Mouse (Mus musculus) forebrain, postnatal 0 days (tissue): Measurements from ENCODE around the gene Chic1. TPM values are rescaled to one million over a fixed set of nuclear protein-coding genes. Genes with fewer than 3 reads are reported as not detected.
A peak's percentile ranks its signal among the peaks of the same experiment; 100 is the strongest.

Experiments used
- ATAC-seq: fragments of 200-750 bp; cut with Nextera tagmentation; 2 replicates; pipeline ENCODE4 v1.8.0; 2017; ENCODE audit warnings: mild to moderate bottlenecking, moderate library complexity
- DNase-seq: peaks from one replicate; pipeline ENCODE4 v3.0.0-alpha.2; 2015
- H3K27ac ChIP-seq: fragments of 300-500 bp; sonication (generic); 2 replicates; pipeline ENCODE4 v1.5.1; 2014; ENCODE audit warnings: low read depth, mild to moderate bottlenecking, antibody characterized with exemption, low read length, moderate library complexity, mixed read lengths
- H3K27me3 ChIP-seq: fragments of 300-500 bp; sonication (generic); 2 replicates; pipeline ENCODE4 v1.6.1; 2014; ENCODE audit warnings: mild to moderate bottlenecking, low read length, mixed read lengths; ENCODE audit not compliant: insufficient read depth
- H3K36me3 ChIP-seq: fragments of 300-500 bp; sonication (generic); 2 replicates; pipeline ENCODE4 v1.6.1; 2014; ENCODE audit warnings: mild to moderate bottlenecking, moderate library complexity; ENCODE audit not compliant: insufficient read depth
- H3K4me1 ChIP-seq: fragments of 300-500 bp; sonication (generic); 2 replicates; pipeline ENCODE4 v1.6.1; 2014; ENCODE audit warnings: antibody characterized with exemption; ENCODE audit not compliant: insufficient read depth
- H3K4me2 ChIP-seq: fragments of 300-500 bp; sonication (generic); 2 replicates; pipeline ENCODE4 v1.6.1; 2014; ENCODE audit warnings: low read depth, mild to moderate bottlenecking, moderate library complexity
- H3K4me3 ChIP-seq: fragments of 300-500 bp; sonication (generic); 2 replicates; pipeline ENCODE4 v1.5.1; 2014; ENCODE audit warnings: low read depth, low read length, mixed read lengths
- H3K9ac ChIP-seq: fragments of 300-500 bp; sonication (generic); 2 replicates; pipeline ENCODE4 v1.6.1; 2014; ENCODE audit warnings: mild to moderate bottlenecking
- H3K9me3 ChIP-seq: fragments of 300-500 bp; sonication (generic); 2 replicates; pipeline ENCODE4 v1.6.1; 2016; ENCODE audit warnings: low read length
- CTCF ChIP-seq: sonication (generic); IDR thresholded peaks from 2 replicates; pipeline ENCODE4 v1.5.1; 2016; ENCODE audit warnings: antibody characterized with exemption, control low read depth, low read depth
- WGBS: fragments of 180-500 bp; shearing (Covaris S2); extraction: QIAGEN DNeasy Blood & Tissue Kit; methylation state at CpG from one replicate; pipeline ENCODE4 v1.1.7; 2014; 5-methylcytosine and 5-hydroxymethylcytosine counted together
- polyA plus RNA-seq: library from polyadenylated mRNA; unstranded; fragments of >200 nt; fragmentation: Nextera tagmentation; extraction: Ambion mirVana; gene quantifications from 2 replicates; pipeline ENCODE4 v1.2.1, GENCODE M21; 2015
- total RNA-seq: library from RNA; depleted of rRNA; stranded (reverse); fragments of >200 nt; gene quantifications from 2 replicates; pipeline ENCODE4 v1.2.3, GENCODE M21; 2014

Gene Chic1
- total and polyA plus RNA-seq, 2 experiments from 2014 or later: 3.4 to 13.5 TPM

GRCm38 (mm10) chrX:103371627-103372026 is 15.4 kb downstream of the Chic1 start:
- TF ChIP-seq CTCF: peak; percentile 52
- DNase-seq (peak; percentile 18), ATAC-seq (peak; percentile 27; the same call in 1 of the 2 replicates)
- Histone ChIP-seq H3K9ac (no peak overlapping the region), H3K9me3 (no peaks in the 10 kb centered on the region), H3K27ac (no peak overlapping the region), H3K4me1 (no peaks in the 10 kb centered on the region), H3K4me3 (no peak overlapping the region), H3K36me3 (no peaks in the 10 kb centered on the region), H3K27me3 (no peaks in the 10 kb centered on the region; the same call in 1 of the 2 replicates), H3K4me2 (no peak overlapping the region)
- 26% methylated on average over 2 of the region's 2 CpGs for whole genome bisulfite sequencing

- TF ChIP-seq CTCF: peak; percentile 57
- Histone ChIP-seq H3K27ac (no peak overlapping the region), H3K27me3 (no peaks in the 10 kb centered on the region; the same call in 1 of the 2 replicates), H3K4me3 (no peak overlapping the region), H3K9me3 (no peaks in the 10 kb centered on the region), H3K9ac (no peak overlapping the region), H3K36me3 (no peaks in the 10 kb centered on the region), H3K4me2 (no peak overlapping the region), H3K4me1 (no peaks in the 10 kb centered on the region)
- WGBS: 58% methylated on average over 5 of the region's 5 CpGs
- ATAC-seq (no peak), DNase-seq (no peak)
These were observed 18.0 kb downstream of the Chic1 start for GRCm38 (mm10) chrX:103374250-103374649.

GRCm38 (mm10) chrX:103384528-103384927 is 28.3 kb downstream of the Chic1 start:
- H3K4me1 ChIP-seq: no peaks in the 10 kb centered on the region
- peak; percentile 26; the same call in 1 of the 2 replicates for TF ChIP-seq CTCF
- no peak for DNase-seq

GRCm38 (mm10) chrX:103388131-103388530 is 31.9 kb downstream of the Chic1 start:
- H3K9ac ChIP-seq: no peak overlapping the region
- H3K4me3 ChIP-seq: no peak overlapping the region
- no peak overlapping the region for H3K4me2 ChIP-seq
- no peaks in the 10 kb centered on the region for H3K4me1 ChIP-seq
- no peak for TF ChIP-seq CTCF
- ATAC-seq (no peak), DNase-seq (no peak)
- H3K36me3 ChIP-seq: no peaks in the 10 kb centered on the region
- H3K27ac ChIP-seq: no peak overlapping the region
- H3K9me3 ChIP-seq: no peaks in the 10 kb centered on the region
- WGBS: 59% methylated on average over 3 of the region's 3 CpGs
- peaks cover 3% of the 10 kb centered on the region; the same call in 1 of the 2 replicates for H3K27me3 ChIP-seq

More at GRCm38 (mm10) chrX:103384528-103384927, 28.3 kb downstream of the Chic1 start:
- Histone ChIP-seq H3K4me2 (no peak overlapping the region), H3K9ac (no peak overlapping the region), H3K9me3 (no peaks in the 10 kb centered on the region), H3K27me3 (peaks cover 3% of the 10 kb centered on the region; the same call in 1 of the 2 replicates), H3K27ac (no peak overlapping the region), H3K36me3 (no peaks in the 10 kb centered on the region), H3K4me3 (no peak overlapping the region)
- WGBS: 81% methylated on average over 3 of the region's 3 CpGs
- no peak for ATAC-seq

GRCm38 (mm10) chrX:103393841-103394240 is 37.6 kb downstream of the Chic1 start:
- no peaks in the 10 kb centered on the region; the same call in 1 of the 2 replicates for H3K27me3 ChIP-seq
- no peak overlapping the region for H3K27ac ChIP-seq
- TF ChIP-seq CTCF: no peak
- H3K9me3 ChIP-seq: no peaks in the 10 kb centered on the region
- no peak overlapping the region for H3K4me3 ChIP-seq
- 74% methylated on average over 1 of the region's 1 CpGs for WGBS
- H3K9ac ChIP-seq: no peak overlapping the region
- no peak overlapping the region for H3K4me2 ChIP-seq
- H3K4me1 ChIP-seq: no peaks in the 10 kb centered on the region
- DNase-seq (no peak), ATAC-seq (no peak)
- H3K36me3 ChIP-seq: no peaks in the 10 kb centered on the region

GRCm38 (mm10) chrX:103405021-103405420 is 48.7 kb downstream of the Chic1 start:
- ATAC-seq: no peak

GRCm38 (mm10) chrX:103414167-103414566 is 57.9 kb downstream of the Chic1 start, which contains the start of gene Tsx:
Tsx (plus strand) TSS chrX:103414467.
- no peaks in the 10 kb centered on the region for H3K36me3 ChIP-seq
- H3K27ac ChIP-seq: no peak within 1 kb of the TSS
- H3K4me1 ChIP-seq: no peaks in the 10 kb centered on the region
- no peak for DNase-seq
- H3K9ac ChIP-seq: no peak within 1 kb of the TSS
- H3K4me3 ChIP-seq: no peak within 1 kb of the TSS
- H3K4me2 ChIP-seq: no peak within 1 kb of the TSS
- H3K9me3 ChIP-seq: no peaks in the 10 kb centered on the region
- no peak for ATAC-seq
- no peaks in the 10 kb centered on the region for H3K27me3 ChIP-seq
- 81% methylated on average over 5 of the region's 5 CpGs for WGBS
- no peak for TF ChIP-seq CTCF

More at GRCm38 (mm10) chrX:103405021-103405420, 48.7 kb downstream of the Chic1 start:
- Histone ChIP-seq H3K36me3 (no peaks in the 10 kb centered on the region), H3K4me2 (no peak overlapping the region), H3K4me3 (no peak overlapping the region), H3K4me1 (no peaks in the 10 kb centered on the region), H3K9ac (no peak overlapping the region), H3K9me3 (no peaks in the 10 kb centered on the region), H3K27me3 (no peaks in the 10 kb centered on the region; the same call in 1 of the 2 replicates), H3K27ac (no peak overlapping the region)
- 39% methylated on average over 13 of the region's 13 CpGs for WGBS
- no peak for DNase-seq
- no peak for TF ChIP-seq CTCF
